Mouse (Mus musculus) testis, postnatal 10 days (tissue): ENCODE measurements around the gene D1Pas1.

Experiments
- DNase-seq: peaks from one replicate; pipeline ENCODE4 v3.0.0; 2021; ENCODE audit warnings: low spot score

Gene D1Pas1

DNA sequence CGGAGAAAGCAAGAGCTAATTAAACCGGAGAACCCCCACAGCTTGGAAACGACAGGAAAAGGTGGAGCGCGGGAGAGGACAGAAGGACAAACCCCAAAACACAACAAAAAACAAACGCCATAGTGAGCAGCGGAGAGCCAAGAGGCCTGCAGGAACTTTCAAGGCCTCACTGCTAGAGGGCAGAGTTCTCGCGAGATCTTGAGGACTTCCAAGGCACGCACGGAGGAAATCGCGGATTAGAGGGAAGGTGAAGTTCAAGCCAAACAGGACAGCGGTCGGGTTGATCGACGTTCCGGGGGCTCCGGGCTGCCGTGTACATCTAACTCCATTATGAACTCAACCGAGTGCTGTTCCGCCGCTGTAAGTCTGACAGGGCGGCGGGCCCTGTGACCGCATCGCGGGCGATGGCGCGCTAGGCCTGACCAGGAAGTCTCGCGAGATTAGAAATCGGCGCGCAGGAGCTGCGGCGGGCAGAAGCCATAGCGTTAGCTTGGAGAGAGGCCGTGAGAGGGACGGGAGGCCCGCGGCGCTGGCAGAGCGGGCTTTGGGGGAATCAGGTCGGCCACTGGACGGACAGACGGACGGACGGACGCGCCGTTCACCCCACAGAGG is at the start of gene D1Pas1:
D1Pas1 (plus strand) TSS at position 216 of the 612 bp plus-strand sequence.
- peak; percentile 47 for DNase-seq

DNA sequence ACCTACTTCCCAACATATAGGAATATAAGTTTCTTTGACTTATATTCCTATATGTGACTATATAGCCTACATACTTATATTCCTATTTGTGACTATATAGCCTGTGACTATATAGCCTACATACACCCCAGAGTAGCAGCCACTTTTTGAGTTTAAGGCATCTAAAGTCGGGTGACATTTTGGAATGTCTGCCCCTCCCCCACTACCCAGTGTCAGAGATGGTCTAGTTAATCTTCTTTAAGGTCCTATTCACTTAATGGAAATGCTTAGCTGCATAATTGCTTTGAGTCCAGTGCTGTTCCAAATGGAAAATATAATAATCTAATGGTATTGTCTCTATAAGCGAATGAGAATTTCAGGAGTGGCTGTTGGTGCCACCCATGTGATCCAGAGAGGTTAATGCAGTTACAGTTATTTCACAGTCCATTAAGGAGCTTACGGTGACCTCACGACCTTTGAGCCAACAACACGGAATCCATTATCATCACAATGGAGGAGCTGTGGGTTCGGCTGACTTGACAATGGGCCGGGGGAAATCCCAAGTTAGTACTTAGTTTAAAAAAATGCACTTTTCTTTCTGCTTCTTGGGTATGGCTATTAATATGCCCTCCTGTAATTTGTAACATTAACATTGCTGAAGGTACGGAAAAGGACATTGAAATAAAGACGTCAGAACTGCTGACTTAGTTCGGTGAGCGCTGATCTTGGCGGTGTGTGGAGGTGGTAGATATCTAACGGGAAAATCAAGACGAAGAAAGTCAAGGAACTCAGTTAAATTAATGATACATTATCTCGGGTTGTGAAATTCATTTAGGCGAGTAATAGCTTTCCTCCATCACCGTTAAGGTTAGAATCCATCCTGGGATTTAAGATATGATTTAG is 44.5 kb upstream of the D1Pas1 start:
- no peak for DNase-seq

DNA sequence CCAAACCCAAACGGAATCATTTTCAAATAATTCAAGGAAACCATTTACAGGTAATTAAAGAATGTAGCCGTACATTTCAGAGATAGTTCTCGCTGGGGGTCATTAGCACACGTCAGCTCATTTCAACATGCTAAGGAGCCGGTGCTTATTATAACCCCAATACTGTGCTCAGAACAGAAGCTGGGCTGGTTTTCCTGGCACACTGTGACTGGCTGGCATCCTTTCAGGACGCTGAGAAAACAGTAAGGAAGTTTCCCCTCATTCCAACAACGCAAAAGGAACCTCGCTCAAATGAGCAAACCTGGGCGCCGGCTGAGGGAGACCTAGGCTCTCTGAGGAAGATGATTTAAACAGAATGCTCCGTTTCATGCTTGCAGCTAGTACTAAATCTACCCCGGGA is 43.2 kb upstream of the D1Pas1 start:
- no peak for DNase-seq

DNA sequence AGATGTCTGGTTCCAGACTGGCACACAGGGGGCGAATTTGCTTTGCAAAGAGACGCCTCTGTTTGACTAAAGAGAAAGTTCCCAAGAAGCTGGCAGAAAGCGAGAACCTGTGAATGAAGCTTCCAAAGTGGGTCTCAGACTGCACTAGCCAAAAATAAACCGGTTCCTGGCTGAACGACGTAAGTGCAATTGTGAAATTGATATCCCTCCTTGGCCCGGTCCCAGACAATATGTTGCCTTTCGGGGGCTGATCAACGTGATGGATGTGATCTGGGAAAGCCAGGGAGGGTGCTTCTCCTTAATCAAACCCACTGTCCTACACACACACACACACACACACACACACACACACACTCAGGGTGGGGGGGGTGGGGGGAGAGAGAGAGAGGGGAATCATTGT is 41.8 kb upstream of the D1Pas1 start:
- DNase-seq: no peak

DNA sequence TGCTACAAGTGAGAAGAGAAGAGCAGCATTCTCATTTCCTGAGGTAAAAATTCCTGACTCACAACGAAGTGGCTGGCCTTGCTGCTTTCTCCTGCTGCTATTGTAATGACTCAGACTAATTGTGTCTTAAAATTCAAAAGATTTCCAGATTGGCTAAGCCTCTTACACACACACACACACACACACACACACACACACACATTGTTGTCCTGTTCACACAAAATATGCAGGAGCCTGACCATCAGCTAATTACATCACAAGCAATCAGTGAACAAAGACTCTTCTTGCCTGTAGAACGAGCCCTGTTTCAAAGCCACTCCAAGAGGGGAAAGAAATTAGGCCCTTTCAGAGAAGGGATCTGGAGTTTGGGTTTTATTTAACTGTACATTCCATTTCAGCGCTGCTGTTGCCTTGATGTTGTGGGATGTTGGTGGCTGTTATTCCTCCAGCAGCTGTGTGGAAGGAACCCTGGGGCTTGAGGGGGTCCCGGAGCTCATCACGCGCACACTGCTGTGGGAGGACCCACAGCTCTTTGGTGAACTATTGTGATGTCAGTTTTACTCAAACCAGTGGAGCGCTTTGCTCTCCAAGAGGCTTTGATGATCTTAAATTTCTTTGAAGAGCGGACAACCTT is 40.8 kb upstream of the D1Pas1 start:
- no peak for DNase-seq

DNA sequence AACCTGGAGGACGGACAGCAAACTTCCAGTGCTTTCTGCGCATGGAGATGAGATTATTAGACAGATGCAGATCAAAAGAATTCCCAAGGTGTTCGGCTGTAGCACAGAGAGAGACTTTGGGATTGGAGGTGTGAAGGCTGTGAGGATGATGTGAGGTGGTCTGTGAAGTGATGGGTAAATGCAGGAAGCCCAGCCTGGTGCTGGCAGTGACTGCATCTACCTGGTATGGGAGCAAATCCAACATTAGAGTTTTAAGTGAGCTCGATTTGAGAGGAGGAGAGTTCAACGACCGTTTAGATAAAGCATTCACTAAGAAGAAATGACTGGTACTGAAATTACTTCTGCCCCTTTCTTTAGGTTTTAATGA is 40.3 kb upstream of the D1Pas1 start:
- no peak for DNase-seq

DNA sequence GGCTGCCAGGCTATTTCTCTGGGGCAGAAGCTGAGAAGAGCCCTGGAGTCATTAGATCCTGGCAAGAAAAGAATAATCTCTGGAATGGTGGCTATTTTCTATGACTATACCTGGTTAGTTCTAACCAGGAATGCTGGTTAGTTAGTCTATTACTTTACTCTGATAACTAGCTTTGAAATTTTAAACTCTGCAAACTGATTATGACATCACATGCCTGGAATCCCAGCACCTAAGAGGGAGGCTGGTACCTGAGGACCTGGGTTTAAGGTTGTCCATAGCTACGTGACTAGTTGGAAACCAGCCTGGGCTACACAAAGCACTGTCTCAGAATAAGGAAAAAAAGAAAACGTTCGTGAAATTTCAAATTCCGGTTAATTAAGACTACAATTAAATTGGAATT is 39.7 kb upstream of the D1Pas1 start:
- no peak for DNase-seq

DNA sequence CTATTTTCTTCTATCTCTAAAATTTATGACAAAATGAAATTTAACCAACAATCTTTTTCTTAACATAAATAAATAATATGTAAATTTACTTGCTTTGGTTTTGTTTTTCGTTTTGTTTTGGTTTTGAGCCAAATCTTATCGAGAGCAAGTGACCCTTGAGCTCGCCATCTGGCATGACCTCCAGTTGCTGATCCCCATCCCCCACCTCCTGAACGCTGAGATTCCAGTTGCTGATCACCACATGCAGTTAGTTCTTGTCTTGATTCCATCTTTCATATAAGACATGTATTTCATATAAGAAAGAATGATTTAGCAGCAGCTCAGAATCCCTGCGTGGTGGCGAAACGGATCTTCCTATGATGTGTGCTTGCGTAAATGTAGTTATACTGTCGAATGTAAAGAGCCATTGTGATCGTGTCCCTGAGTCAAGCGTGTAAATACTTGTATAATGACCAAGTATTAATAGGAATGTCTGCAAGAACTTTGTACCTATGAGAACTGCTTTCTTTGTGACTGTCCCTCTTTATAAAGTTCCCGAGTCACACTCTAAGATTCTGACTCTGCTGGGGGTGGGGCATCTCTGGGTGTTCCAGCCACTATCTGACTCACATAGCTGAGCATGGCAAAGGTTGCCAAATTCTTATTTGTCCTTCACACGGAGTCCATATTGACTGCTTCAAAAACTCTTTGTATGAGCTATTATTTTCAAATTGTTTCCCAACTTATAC is 36.9 kb upstream of the D1Pas1 start:
- no peak for DNase-seq

DNA sequence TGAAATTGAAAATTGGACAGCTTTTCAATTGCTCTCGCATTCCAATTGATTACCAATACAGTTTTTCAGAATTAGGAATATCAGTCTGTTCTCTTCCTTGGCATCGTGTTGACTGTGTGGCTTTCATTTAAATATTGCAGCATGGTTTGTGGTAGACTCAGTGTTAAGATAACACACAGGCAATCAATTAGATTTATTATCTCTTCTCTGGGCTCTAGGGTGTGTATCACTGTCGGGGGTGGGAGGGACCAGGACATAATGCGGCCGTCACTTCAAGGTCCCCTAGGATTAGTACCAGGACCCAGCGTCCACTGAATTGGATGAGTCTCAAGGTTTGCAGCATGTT is 36.4 kb upstream of the D1Pas1 start:
- no peak for DNase-seq

DNA sequence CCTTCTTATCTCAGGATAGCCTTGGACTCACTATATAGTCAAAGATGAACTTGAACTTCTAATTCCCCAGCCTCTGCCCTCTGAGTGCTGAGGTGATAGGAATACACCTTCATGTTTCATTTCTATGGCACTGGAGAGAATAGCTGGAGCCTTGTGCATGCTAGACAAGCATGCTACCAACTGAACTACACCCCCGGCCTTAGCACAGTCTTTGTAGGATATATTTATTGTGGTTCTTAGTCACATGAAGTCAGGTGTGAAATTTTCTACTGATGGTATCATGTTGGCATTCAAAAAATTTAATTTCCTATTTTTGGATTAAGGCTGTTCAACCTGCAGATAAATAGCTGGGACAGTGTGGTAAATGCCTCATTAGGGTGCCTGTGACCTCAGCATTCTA is 33.0 kb upstream of the D1Pas1 start:
- no peak for DNase-seq

DNA sequence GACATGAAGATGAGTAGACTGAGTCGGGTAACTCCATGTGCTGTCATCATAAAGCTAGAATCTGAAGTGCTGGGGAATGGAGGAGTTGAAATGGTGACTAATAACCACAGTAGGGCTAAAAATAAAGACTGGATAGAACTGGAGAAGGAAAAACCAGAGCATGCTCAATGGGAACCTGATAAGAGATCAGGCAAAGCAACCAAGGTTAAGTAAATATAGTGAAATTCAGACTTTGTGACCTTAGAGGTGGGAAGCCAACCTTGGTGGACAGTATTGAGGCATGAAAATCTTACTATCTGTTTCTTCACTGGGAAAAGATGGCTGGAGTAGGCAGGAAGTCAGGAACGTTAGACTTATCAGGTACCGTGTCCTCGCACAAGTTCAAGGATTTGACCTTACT is 14.8 kb upstream of the D1Pas1 start:
- DNase-seq: no peak

DNA sequence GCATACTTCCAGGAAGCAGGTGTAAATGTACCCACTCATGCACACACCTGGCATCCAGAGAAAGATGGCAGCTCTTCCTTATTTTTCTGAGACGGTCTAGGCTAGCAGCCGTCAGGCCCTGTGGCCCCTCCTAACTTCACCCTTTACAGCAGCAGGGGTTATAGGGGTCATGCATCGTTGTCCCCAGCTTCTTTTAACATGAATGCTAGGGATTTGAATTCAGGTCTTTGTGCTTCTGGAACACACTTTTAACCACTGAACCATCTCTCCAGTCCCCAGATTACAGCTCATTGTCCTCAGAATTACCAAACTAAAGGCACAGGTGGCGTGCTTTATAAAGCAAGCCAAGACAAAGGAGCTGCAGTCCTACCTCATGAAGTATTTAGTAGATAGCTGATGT is 12.6 kb upstream of the D1Pas1 start:
- no peak for DNase-seq

DNA sequence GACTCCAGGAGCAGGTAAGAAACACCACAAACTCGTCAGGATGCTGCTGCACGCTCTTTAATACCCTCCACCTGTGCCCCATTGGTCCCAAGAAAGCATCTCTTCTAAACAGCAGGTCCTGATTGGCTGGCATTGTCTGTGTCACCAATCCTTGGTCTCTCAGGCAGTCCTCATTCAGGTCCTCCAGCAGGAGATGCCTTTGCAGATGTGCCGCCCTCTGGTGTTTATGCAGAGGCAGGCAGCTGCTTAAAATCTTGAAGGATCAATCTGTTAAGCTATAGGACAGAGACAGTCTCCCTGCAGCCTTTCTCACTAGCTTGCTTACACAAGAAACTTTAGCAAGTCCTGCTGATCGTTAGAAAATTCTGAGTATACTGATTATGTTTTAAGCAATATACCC is 7.8 kb upstream of the D1Pas1 start:
- DNase-seq: no peak

DNA sequence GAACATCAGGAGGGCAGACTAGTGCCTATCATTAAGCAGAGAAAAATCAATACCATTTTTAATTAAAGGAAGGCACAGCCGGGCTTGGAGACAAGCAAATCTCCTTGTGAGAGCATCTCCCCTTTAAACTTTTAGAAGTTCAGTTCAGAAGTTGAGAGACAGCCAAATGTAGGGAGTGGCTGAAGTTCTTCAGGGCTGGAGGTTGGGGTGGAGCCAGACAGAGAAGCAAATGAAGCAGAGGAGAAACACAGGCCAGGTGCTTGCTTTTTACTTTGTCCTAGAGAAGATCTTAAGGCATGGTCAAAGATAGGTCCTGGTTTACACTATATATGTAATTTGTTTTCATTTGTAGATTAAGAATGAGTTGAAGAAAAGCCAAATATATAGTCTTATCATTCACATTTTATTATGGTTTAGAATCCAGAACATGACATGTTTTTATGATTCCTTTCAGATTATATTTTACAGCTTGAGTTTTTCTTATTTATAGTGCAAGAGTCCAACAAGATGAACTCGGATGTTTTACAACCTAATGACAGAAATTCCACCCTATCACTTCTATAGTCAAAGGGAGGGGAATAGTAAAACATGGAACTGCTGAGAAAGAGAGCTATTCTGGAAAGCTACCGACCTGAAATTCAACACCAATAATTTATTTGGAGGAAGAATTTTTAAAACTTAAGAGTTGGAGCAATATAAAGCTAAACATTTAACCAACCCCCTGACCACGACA is 2.9 kb upstream of the D1Pas1 start:
- DNase-seq: no peak

DNA sequence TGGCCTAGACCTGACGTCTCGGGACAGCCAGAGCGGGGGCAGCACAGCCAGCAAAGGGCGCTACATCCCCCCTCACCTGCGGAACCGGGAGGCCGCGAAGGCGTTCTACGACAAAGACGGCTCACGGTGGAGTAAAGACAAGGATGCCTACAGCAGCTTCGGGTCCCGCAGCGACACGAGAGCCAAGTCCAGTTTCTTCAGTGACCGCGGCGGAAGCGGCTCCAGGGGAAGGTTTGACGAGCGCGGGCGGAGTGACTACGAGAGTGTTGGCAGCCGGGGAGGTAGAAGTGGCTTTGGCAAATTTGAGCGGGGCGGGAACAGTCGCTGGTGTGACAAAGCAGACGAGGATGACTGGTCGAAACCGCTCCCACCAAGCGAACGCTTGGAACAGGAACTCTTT is 710 bp downstream of the D1Pas1 start:
- DNase-seq: no peak

DNA sequence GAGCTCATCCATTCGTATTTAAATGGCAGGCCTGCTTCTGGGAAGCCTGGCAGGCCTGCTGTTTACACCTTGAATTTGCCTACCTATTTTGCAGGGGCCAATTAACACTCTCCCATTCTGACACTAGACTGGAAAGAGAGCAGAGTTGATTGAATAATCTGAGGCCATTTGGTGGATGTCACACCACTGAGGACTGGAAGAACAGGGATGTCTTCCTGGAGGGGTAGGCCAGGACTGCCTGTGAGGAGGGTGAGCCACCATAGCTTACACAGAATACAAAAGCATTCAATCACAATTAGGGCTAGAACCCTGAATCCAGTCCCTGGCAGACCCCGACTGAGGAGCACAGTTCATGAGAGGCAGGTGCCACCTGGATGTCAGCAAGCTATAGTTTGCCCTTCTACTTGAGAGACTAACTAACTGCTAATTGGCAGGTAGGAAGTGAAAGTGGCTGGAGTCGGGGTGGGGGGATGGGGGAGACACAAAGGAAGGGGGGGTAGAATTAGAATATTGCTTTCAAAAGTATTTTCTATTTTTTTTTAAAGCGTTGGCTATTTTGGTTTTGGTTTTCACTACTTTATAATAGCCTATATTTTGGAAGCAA is 9.8 kb downstream of the D1Pas1 start:
- no peak for DNase-seq

DNA sequence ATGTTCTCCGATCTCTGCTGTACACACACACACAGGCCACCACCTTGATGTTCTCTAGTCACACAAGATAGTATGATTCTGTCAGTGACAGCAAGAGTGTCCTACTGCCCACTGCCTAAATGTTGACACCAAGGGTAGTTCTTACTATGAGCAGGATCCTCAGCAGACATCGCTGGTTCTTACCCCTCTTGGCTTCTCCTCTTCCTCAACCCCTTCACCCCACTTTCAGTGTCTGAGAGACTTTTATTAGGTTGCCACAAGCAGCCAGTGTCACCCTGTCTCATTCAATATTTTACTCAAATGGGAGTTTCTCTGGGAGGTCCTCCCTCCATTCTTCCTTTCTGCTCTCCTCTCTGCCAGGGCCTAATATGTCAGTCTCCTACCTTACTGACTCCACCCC is 10.6 kb downstream of the D1Pas1 start:
- DNase-seq: no peak

DNA sequence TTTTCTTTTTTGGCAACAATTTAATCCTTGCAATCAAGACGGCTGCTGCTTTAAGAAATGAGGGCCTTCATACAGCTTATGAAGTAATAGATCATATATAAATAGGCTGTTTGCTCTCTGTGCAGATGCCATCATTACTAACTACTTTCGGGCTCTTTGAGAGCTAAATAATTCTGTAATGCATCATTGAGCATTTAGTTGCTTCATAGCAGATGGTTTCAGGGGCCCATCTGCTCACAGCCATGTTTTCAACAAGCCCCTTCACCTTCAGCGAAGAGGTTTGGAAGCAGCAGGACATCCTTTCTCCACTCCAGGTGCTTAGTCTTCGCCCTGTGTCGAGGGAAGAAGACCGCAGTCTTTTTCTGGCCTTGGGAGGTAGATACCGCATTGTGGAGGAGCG is 12.2 kb downstream of the D1Pas1 start:
- no peak for DNase-seq

DNA sequence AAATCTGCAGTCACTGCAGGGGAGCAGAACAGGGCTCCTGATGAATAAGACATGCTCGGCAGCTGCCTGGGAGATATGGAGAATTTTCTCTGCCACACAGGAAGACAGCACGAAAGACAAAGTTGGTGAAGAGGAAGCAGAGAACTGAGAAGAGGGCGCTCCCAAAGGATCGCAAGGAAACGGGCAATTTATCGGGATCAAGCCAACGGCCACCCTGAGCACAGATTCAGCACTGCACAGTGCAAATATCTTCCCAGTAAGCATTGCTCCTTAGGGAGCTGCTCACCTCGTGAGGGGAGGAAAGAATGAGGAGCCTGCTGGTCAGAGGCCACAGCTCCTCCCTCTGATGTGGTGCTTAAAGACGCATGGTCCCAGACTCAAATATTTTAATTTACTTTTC is 13.3 kb downstream of the D1Pas1 start:
- DNase-seq: no peak

DNA sequence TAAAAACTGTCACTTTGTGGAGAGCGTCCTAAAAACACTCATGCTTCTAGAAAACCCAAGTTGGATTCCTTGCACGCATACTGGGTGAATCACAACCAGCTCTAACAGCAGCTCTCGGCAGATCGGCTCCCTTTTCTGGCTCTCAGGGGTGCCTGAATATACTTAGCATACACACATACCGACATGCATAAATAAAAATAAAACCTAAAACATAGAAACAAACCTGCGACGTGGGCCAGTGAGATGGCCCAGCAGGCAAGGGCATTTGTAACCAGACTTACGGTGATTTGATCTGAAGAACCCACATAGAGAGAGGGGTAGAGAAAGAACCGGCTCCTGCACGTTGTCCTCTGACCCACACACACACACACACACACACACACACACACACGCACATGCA is 17.9 kb downstream of the D1Pas1 start:
- DNase-seq: no peak

DNA sequence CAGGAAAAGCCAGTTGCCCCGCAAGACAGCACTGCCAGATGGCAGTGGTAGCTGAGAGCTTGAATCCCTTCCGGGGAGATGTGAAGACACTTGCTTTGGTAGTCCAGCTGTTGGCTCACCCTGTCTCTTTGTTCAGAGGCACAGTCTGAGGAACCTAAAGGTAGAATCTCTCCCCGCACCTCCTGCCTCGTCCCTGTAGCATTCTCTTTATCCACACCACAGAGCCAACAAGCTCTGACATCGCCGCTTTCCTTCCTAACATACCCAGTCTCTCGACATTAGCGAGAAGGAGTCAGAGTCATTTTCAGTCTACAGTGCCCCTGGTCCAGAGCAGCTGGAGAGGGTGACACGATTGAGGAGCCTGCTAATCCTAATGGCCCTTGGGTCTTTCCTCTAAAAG is 18.9 kb downstream of the D1Pas1 start:
- DNase-seq: no peak

DNA sequence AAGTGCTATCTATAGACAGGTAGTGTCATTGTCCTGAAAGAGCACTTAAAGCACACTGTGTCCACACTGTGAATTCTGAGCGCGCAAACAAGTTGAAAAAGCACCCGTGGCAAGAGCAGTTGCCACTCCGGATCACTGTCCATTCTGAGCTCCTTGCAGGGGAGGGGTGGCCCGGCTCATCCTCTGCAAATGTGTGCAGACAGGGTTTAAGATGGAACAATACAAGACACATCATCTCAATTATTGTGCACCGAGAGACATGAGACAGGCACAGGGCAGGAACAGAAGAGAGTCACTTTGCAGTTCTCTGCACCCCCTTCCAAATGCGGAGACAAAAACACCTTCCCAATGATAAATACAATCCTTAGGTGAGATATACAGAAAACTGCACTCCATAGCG is 19.3 kb downstream of the D1Pas1 start:
- no peak for DNase-seq
